Mouse (Mus musculus) T-cell, adult 2 months (primary cell): ENCODE measurements around the gene Ankrd13d.

ENCODE experiments used
- DNase-seq: peaks from one replicate; pipeline ENCODE4 v3.0.0; 2022; ENCODE audit warnings: low spot score

The Ankrd13d gene

GRCm38 (mm10) chr19:4227446-4227845 lies 55.5 kb downstream of the Ankrd13d start:
- DNase-seq, result peak; percentile 59

GRCm38 (mm10) chr19:4226779-4227178 lies 56.2 kb downstream of the Ankrd13d start:
- DNase-seq, result peak; percentile 55

GRCm38 (mm10) chr19:4222165-4222564 lies 60.8 kb downstream of the Ankrd13d start:
- DNase-seq, result no peak

- peak; percentile 51 for DNase-seq
Observed at GRCm38 (mm10) chr19:4220957-4221743, 61.8 kb downstream of the Ankrd13d start.

- no peak for DNase-seq
Observed at GRCm38 (mm10) chr19:4220416-4220815, 62.5 kb downstream of the Ankrd13d start.
